Mouse (Mus musculus) MEL (cell line): ENCODE measurements around the gene Cbl. TPM values are rescaled to one million over a fixed set of nuclear protein-coding genes. Genes with fewer than 3 reads are reported as not detected.

Experiments
- DNase-seq: peaks from one replicate; pipeline ENCODE4 v3.0.0; 2011; ENCODE audit warnings: low read depth, low spot score
- H3K27ac ChIP-seq: 2 replicates; pipeline ENCODE4 v1.5.1; 2012; ENCODE audit warnings: low read depth, mild to moderate bottlenecking, control low read depth, low read length, moderate library complexity; ENCODE audit not compliant: control insufficient read depth
- H3K27me3 ChIP-seq, 2 experiments: fragments of 150-350 bp in 1 of 2; sonication (generic) in 1 of 2; 2 replicates each; pipeline ENCODE4 v1.6.1; 2012; ENCODE audit warnings: low read length in 2 of 2, mild to moderate bottlenecking in 2 of 2, improper control_type of control experiment in 1 of 2, moderate library complexity in 1 of 2; ENCODE audit not compliant: insufficient read depth in 2 of 2, control insufficient read depth in 1 of 2
- H3K36me3 ChIP-seq, 2 experiments: 2 replicates each; pipeline ENCODE4 v1.6.1; 2012 to 2014; ENCODE audit warnings: low read length in 2 of 2, improper control_type of control experiment in 1 of 2, inconsistent platforms in 1 of 2, mild to moderate bottlenecking in 1 of 2; ENCODE audit not compliant: insufficient read depth in 2 of 2, control insufficient read depth in 1 of 2
- H3K4me1 ChIP-seq, 2 experiments: fragments of 150-350 bp in 1 of 2; sonication (generic) in 1 of 2; 2 replicates each; pipeline ENCODE4 v1.6.1; 2012; ENCODE audit warnings: low read length in 2 of 2, improper control_type of control experiment in 1 of 2, mild to moderate bottlenecking in 1 of 2; ENCODE audit not compliant: insufficient read depth in 2 of 2, control insufficient read depth in 1 of 2
- H3K4me3 ChIP-seq, 2 experiments: fragments of 150-350 bp in 1 of 2; sonication (generic) in 1 of 2; 2 replicates each; pipeline ENCODE4 v1.5.1; 2012; ENCODE audit warnings: low read depth in 2 of 2, low read length in 2 of 2, mild to moderate bottlenecking in 2 of 2, moderate library complexity in 2 of 2, control low read depth in 1 of 2, improper control_type of control experiment in 1 of 2; ENCODE audit not compliant: control insufficient read depth in 1 of 2, insufficient read depth in 1 of 2
- H3K79me2 ChIP-seq: 2 replicates; pipeline ENCODE4 v1.6.1; 2012; ENCODE audit warnings: mild to moderate bottlenecking, low read length, moderate library complexity; ENCODE audit not compliant: control insufficient read depth, poor library complexity, insufficient read depth
- H3K9ac ChIP-seq: 2 replicates; pipeline ENCODE4 v1.6.1; 2012; ENCODE audit warnings: low read depth, mild to moderate bottlenecking, control low read depth, low read length, moderate library complexity; ENCODE audit not compliant: control insufficient read depth, poor library complexity, severe bottlenecking
- H3K9me3 ChIP-seq: fragments of 150-350 bp; sonication (generic); replicated peaks from 2 replicates; pipeline ENCODE4 v1.6.1; 2012; ENCODE audit warnings: mild to moderate bottlenecking, low read length, improper control_type of control experiment, moderate library complexity; ENCODE audit not compliant: insufficient read depth
- BHLHE40 ChIP-seq: IDR thresholded peaks from 2 replicates; pipeline ENCODE4 v1.6.1; 2012; ENCODE audit warnings: low read depth, mild to moderate bottlenecking, inconsistent platforms, low read length, improper control_type of control experiment, borderline replicate concordance
- CHD1 ChIP-seq: IDR thresholded peaks from 2 replicates; pipeline ENCODE4 v1.6.1; 2012; ENCODE audit warnings: low read depth, mild to moderate bottlenecking, inconsistent platforms, low read length, improper control_type of control experiment
- CHD2 ChIP-seq: IDR thresholded peaks from 2 replicates; pipeline ENCODE4 v1.6.1; 2011; ENCODE audit warnings: low read length, improper control_type of control experiment
- CTCF ChIP-seq, 3 experiments: IDR thresholded peaks in 2 of 3; conservative IDR thresholded peaks in 1 of 3; 2 replicates each; pipeline ENCODE4 v1.5.1; 2011 to 2012; ENCODE audit warnings: low read length in 3 of 3, low read depth in 2 of 3, mild to moderate bottlenecking in 2 of 3, improper control_type of control experiment in 1 of 3, inconsistent platforms in 1 of 3, mixed read lengths in 1 of 3, moderate library complexity in 1 of 3; ENCODE audit not compliant: control insufficient read depth in 1 of 3, insufficient read depth in 1 of 3, poor library complexity in 1 of 3, severe bottlenecking in 1 of 3
- E2F4 ChIP-seq: IDR thresholded peaks from 2 replicates; pipeline ENCODE4 v1.6.1; 2011; ENCODE audit warnings: low read depth, low read length, improper control_type of control experiment, borderline replicate concordance
- ELF1 ChIP-seq: IDR thresholded peaks from 2 replicates; pipeline ENCODE4 v1.6.1; 2014; ENCODE audit warnings: low read depth, mild to moderate bottlenecking, inconsistent platforms, low read length, improper control_type of control experiment, moderate library complexity
- EP300 ChIP-seq, 2 experiments: IDR thresholded peaks; 2 replicates each; pipeline ENCODE4 v1.6.1; 2011; ENCODE audit warnings: improper control_type of control experiment in 2 of 2, low read length in 2 of 2, low read depth in 1 of 2, mild to moderate bottlenecking in 1 of 2
- HCFC1 ChIP-seq: IDR thresholded peaks from 2 replicates; pipeline ENCODE4 v1.6.1; 2012; ENCODE audit warnings: low read depth, mild to moderate bottlenecking, inconsistent platforms, low read length, improper control_type of control experiment, moderate library complexity
- JUND ChIP-seq: IDR thresholded peaks from 2 replicates; pipeline ENCODE4 v1.6.1; 2011; ENCODE audit warnings: low read depth, mild to moderate bottlenecking, improper control_type of control experiment, low read length
- KAT2A ChIP-seq: conservative IDR thresholded peaks from 2 replicates; pipeline ENCODE4 v1.6.1; 2012; ENCODE audit warnings: low read depth, low read length, improper control_type of control experiment, inconsistent platforms
- MAFK ChIP-seq: IDR thresholded peaks from 2 replicates; pipeline ENCODE4 v1.6.1; 2011; ENCODE audit warnings: low read depth, mild to moderate bottlenecking, low read length, improper control_type of control experiment, borderline replicate concordance
- MAX ChIP-seq: IDR thresholded peaks from 2 replicates; pipeline ENCODE4 v1.6.1; 2011; ENCODE audit warnings: low read length, improper control_type of control experiment
- MYB ChIP-seq: IDR thresholded peaks from 2 replicates; pipeline ENCODE4 v1.6.1; 2011; ENCODE audit warnings: mild to moderate bottlenecking, low read depth, low read length, improper control_type of control experiment
- NELFE ChIP-seq: IDR thresholded peaks from 2 replicates; pipeline ENCODE4 v1.6.1; 2011; ENCODE audit warnings: low read depth, low read length, improper control_type of control experiment
- NRF1 ChIP-seq: IDR thresholded peaks from 2 replicates; pipeline ENCODE4 v1.6.1; 2014; ENCODE audit warnings: low read depth, mild to moderate bottlenecking, inconsistent platforms, low read length, improper control_type of control experiment, moderate library complexity; ENCODE audit not compliant: poor library complexity, insufficient read depth, severe bottlenecking
- RAD21 ChIP-seq: IDR thresholded peaks from 2 replicates; pipeline ENCODE4 v1.6.1; 2011; ENCODE audit warnings: mild to moderate bottlenecking, low read depth, low read length, improper control_type of control experiment
- RCOR1 ChIP-seq: IDR thresholded peaks from 2 replicates; pipeline ENCODE4 v1.6.1; 2012; ENCODE audit warnings: low read depth, mild to moderate bottlenecking, inconsistent platforms, low read length, improper control_type of control experiment
- SMC3 ChIP-seq: IDR thresholded peaks from 2 replicates; pipeline ENCODE4 v1.6.1; 2011; ENCODE audit warnings: low read depth, low read length, improper control_type of control experiment
- TAL1 ChIP-seq: IDR thresholded peaks from 2 replicates; pipeline ENCODE4 v1.6.1; 2012; ENCODE audit warnings: mild to moderate bottlenecking, inconsistent platforms, low read length, moderate library complexity, mixed read lengths
- TBP ChIP-seq: IDR thresholded peaks from 2 replicates; pipeline ENCODE4 v1.8.0; 2011; ENCODE audit warnings: low read depth, low read length, improper control_type of control experiment
- UBTF ChIP-seq: IDR thresholded peaks from 2 replicates; pipeline ENCODE4 v1.6.1; 2012; ENCODE audit warnings: low read depth, mild to moderate bottlenecking, inconsistent platforms, low read length, improper control_type of control experiment, moderate library complexity, borderline replicate concordance; ENCODE audit not compliant: insufficient read depth
- USF1 ChIP-seq: IDR thresholded peaks from 2 replicates; pipeline ENCODE4 v1.6.1; 2014; ENCODE audit warnings: low read depth, mild to moderate bottlenecking, inconsistent platforms, low read length, improper control_type of control experiment, moderate library complexity
- USF2 ChIP-seq, 2 experiments: IDR thresholded peaks; 2 replicates each; pipeline ENCODE4 v1.6.1; 2011 to 2012; ENCODE audit warnings: improper control_type of control experiment in 2 of 2, low read length in 2 of 2, borderline replicate concordance in 1 of 2, inconsistent platforms in 1 of 2, low read depth in 1 of 2, mild to moderate bottlenecking in 1 of 2; ENCODE audit not compliant: insufficient read depth in 1 of 2
- ZC3H11A ChIP-seq: IDR thresholded peaks from 2 replicates; pipeline ENCODE4 v1.6.1; 2012; ENCODE audit warnings: low read depth, mild to moderate bottlenecking, inconsistent platforms, low read length, improper control_type of control experiment
- ZMIZ1 ChIP-seq: IDR thresholded peaks from 2 replicates; pipeline ENCODE4 v1.6.1; 2012; ENCODE audit warnings: low read depth, mild to moderate bottlenecking, inconsistent platforms, low read length, improper control_type of control experiment, moderate library complexity
- ZNF384 ChIP-seq: IDR thresholded peaks from 2 replicates; pipeline ENCODE4 v1.6.1; 2012; ENCODE audit warnings: low read depth, mild to moderate bottlenecking, inconsistent platforms, low read length, improper control_type of control experiment
- polyA plus RNA-seq, 2 experiments: library from polyadenylated mRNA; stranded (reverse) in 1 of 2; unstranded in 1 of 2; fragments of >175 nt in 1 of 2; fragments of >200 nt in 1 of 2; gene quantifications; 2 replicates each; pipeline versions ENCODE4 v1.2.1 to v1.2.4; 2012; ENCODE audit warnings: low replicate concordance in 2 of 2, low read depth in 1 of 2; ENCODE audit not compliant: insufficient read length in 2 of 2, insufficient read depth in 1 of 2, missing spikeins in 1 of 2
- total RNA-seq: library from RNA; depleted of rRNA; stranded (reverse); fragments of 300-350 nt; gene quantifications from 2 replicates; pipeline ENCODE4 v1.2.3, GENCODE M21; 2012

Gene Cbl
- total and polyA plus RNA-seq, 3 experiments = 9.1 to 41.1 (median 36.8) TPM

GRCm38 (mm10) chr9:44143421-44143820 lies 90.4 kb downstream of the Cbl start:
- no peak overlapping the region for H3K4me3 ChIP-seq
- H3K79me2 ChIP-seq = no peaks in the 10 kb centered on the region
- H3K27ac ChIP-seq = no peak overlapping the region
- H3K36me3 ChIP-seq = no peaks in the 10 kb centered on the region; a peak in 2 of 4 replicates
- H3K9me3 ChIP-seq = no peaks in the 10 kb centered on the region
- TF ChIP-seq CHD2 = no peak
- no peak for TF ChIP-seq TBP
- TF ChIP-seq NELFE = no peak
- TF ChIP-seq CHD1 = no peak
- TF ChIP-seq RCOR1 = no peak
- no peak for TF ChIP-seq ELF1
- TF ChIP-seq MAFK = no peak
- TF ChIP-seq MYB = no peak
- no peak for TF ChIP-seq RAD21
- no peak for TF ChIP-seq E2F4
- TF ChIP-seq CTCF (IDR thresholded peaks at IDR 0.05 in 2 of 3, conservative IDR thresholded peaks at IDR 0.05 in 1 of 3; ENCODE audit: control insufficient read depth in 1 of 3, insufficient read depth in 1 of 3, low read depth in 2 of 3, low read length in 3 of 3, poor library complexity in 1 of 3, severe bottlenecking in 1 of 3) = no peak
- TF ChIP-seq MAX = no peak
- no peak for TF ChIP-seq TAL1
- TF ChIP-seq KAT2A = no peak
- no peak for TF ChIP-seq UBTF
- no peak for TF ChIP-seq HCFC1
- TF ChIP-seq EP300 (IDR thresholded peaks at IDR 0.05; ENCODE audit: low read depth in 1 of 2, low read length in 2 of 2) = no peak
- no peak for TF ChIP-seq JUND
- TF ChIP-seq USF2 (IDR thresholded peaks at IDR 0.05; ENCODE audit: borderline replicate concordance in 1 of 2, insufficient read depth in 1 of 2, low read depth in 1 of 2, low read length in 2 of 2) = no peak
- no peak for TF ChIP-seq ZNF384
- no peaks in the 10 kb centered on the region for H3K27me3 ChIP-seq
- H3K9ac ChIP-seq = no peak overlapping the region
- no peak for DNase-seq
- H3K4me1 ChIP-seq = no peaks in the 10 kb centered on the region

GRCm38 (mm10) chr9:44141951-44142350 lies 91.9 kb downstream of the Cbl start:
- no peaks in the 10 kb centered on the region; a peak in 2 of 4 replicates for H3K36me3 ChIP-seq
- H3K79me2 ChIP-seq = no peaks in the 10 kb centered on the region
- H3K9ac ChIP-seq = no peak overlapping the region
- no peaks in the 10 kb centered on the region for H3K27me3 ChIP-seq
- no peaks in the 10 kb centered on the region for H3K9me3 ChIP-seq
- H3K27ac ChIP-seq = no peak overlapping the region
- no peak for DNase-seq
- H3K4me1 ChIP-seq = no peaks in the 10 kb centered on the region
- H3K4me3 ChIP-seq = no peak overlapping the region
- TF ChIP-seq ZMIZ1 (no peak), CHD1 (no peak), UBTF (no peak), E2F4 (no peak), NELFE (no peak), NRF1 (no peak), ZC3H11A (no peak), MYB (no peak), USF2 (IDR thresholded peaks at IDR 0.05; ENCODE audit: borderline replicate concordance in 1 of 2, insufficient read depth in 1 of 2, low read depth in 1 of 2, low read length in 2 of 2) (no peak), MAFK (no peak), EP300 (IDR thresholded peaks at IDR 0.05; ENCODE audit: low read depth in 1 of 2, low read length in 2 of 2) (no peak), MAX (no peak), BHLHE40 (no peak), SMC3 (no peak), USF1 (no peak), JUND (no peak)
